Mouse (Mus musculus) left cerebral cortex, postnatal 36 days (tissue): ENCODE measurements around the gene Gm3532. TPM values are rescaled to one million over a fixed set of nuclear protein-coding genes. Genes with fewer than 3 reads are reported as not detected.
"Not testable (repeated sequence)": the region's sequence is repeated elsewhere in the genome, so short reads cannot be mapped to it uniquely, and the experiment has no call there.

Experiments
- DNase-seq, 2 experiments: peaks; one replicate each; pipeline ENCODE4 v3.0.0; 2021 to 2022; ENCODE audit warnings: low spot score in 2 of 2, mixed read lengths in 1 of 2
- intact Hi-C: fragments of 180-260 bp; cut with DNase I; formaldehyde crosslinking; loops from one replicate; pipeline ENCODE4 v1.15.1; 2025
- total RNA-seq, 2 experiments: library from RNA; stranded (reverse); gene quantifications; 2 replicates each; pipeline ENCODE4 v1.2.3; 2021

Gene Gm3532
- total RNA-seq, result not detected

GRCm38 (mm10) chr14:5538196-5538595 is at the start of gene Gm3532:
TSS of gene Gm3532 (plus strand) at chr14:5538496.
- DNase-seq, intact Hi-C loops: not testable (repeated sequence)

GRCm38 (mm10) chr14:5501374-5501773 is 36.9 kb upstream of the Gm3532 start, which contains the start of gene Gm3488:
TSS of gene Gm3488 (plus strand) at chr14:5501674.
- intact Hi-C loops, DNase-seq: not testable (repeated sequence)

Other genes with a start within 250 kb of the Gm3532 start
- not detected for gene Gm3542, start 203.6 kb upstream of the Gm3532 start, total RNA-seq
- not detected for gene Gm3500, start 149.4 kb upstream of the Gm3532 start, total RNA-seq
- 1 to 10 TPM; 2.9 to 3.0 TPM for gene Gm3194, start 83.0 kb upstream of the Gm3532 start, total RNA-seq
- not detected for gene Gm8246, start 60.7 kb upstream of the Gm3532 start, total RNA-seq
- not detected for gene Gm3187, start 54.3 kb upstream of the Gm3532 start, total RNA-seq
- 1 to 10 TPM in 1 of 2 experiments, under 1 TPM in 1; 0.79 to 1.3 TPM for gene Gm3488, start 36.8 kb upstream of the Gm3532 start, total RNA-seq
- not detected for gene Gm8265, start 94.5 kb downstream of the Gm3532 start, total RNA-seq
- gene Gm9603, start 149.0 kb downstream of the Gm3532 start, total RNA-seq, result not detected
- under 1 TPM; 0.59 to 0.66 TPM for gene Gm3373, start 203.1 kb downstream of the Gm3532 start, total RNA-seq